Mouse (Mus musculus) CH12.LX (cell line): ENCODE results near the gene Cdk15.

Source experiments
- CTCF ChIP-seq, 2 experiments: IDR thresholded peaks in 1 of 2; conservative IDR thresholded peaks in 1 of 2; 2 replicates each; pipeline ENCODE4 v1.5.1; 2011 to 2012; ENCODE audit warnings: low read depth in 2 of 2, low read length in 2 of 2, improper control_type of control experiment in 1 of 2, inconsistent platforms in 1 of 2, mild to moderate bottlenecking in 1 of 2, moderate library complexity in 1 of 2
- EP300 ChIP-seq: IDR thresholded peaks from 2 replicates; pipeline ENCODE4 v1.6.1; 2011; ENCODE audit warnings: low read length, improper control_type of control experiment
- HCFC1 ChIP-seq: IDR thresholded peaks from 2 replicates; pipeline ENCODE4 v1.6.1; 2012; ENCODE audit warnings: low read depth, mild to moderate bottlenecking, inconsistent platforms, low read length, improper control_type of control experiment
- IRF4 ChIP-seq: IDR thresholded peaks from 2 replicates; pipeline ENCODE4 v1.6.1; 2014; ENCODE audit warnings: low read depth, mild to moderate bottlenecking, inconsistent platforms, low read length, improper control_type of control experiment
- KAT2A ChIP-seq: IDR thresholded peaks from 2 replicates; pipeline ENCODE4 v1.6.1; 2012; ENCODE audit warnings: low read length, improper control_type of control experiment, inconsistent platforms; ENCODE audit not compliant: insufficient replicate concordance
- MAFK ChIP-seq: IDR thresholded peaks from 2 replicates; pipeline ENCODE4 v1.6.1; 2011; ENCODE audit warnings: low read length, improper control_type of control experiment; ENCODE audit not compliant: insufficient replicate concordance
- NELFE ChIP-seq: IDR thresholded peaks from 2 replicates; pipeline ENCODE4 v1.6.1; 2011; ENCODE audit warnings: low read depth, low read length, improper control_type of control experiment
- POLR2A ChIP-seq: IDR thresholded peaks from 2 replicates; pipeline ENCODE4 v1.6.1; 2011; ENCODE audit warnings: low read depth, mild to moderate bottlenecking, improper control_type of control experiment, low read length
- POLR2AphosphoS2 ChIP-seq: IDR thresholded peaks from 2 replicates; pipeline ENCODE4 v1.6.1; 2011; ENCODE audit warnings: low read depth, low read length, improper control_type of control experiment
- RCOR1 ChIP-seq: conservative IDR thresholded peaks from 2 replicates; pipeline ENCODE4 v1.6.1; 2012; ENCODE audit warnings: low read depth, mild to moderate bottlenecking, inconsistent platforms, low read length, improper control_type of control experiment
- SMC3 ChIP-seq: IDR thresholded peaks from 2 replicates; pipeline ENCODE4 v1.6.1; 2011; ENCODE audit warnings: low read depth, low read length, improper control_type of control experiment
- TCF12 ChIP-seq: IDR thresholded peaks from 2 replicates; pipeline ENCODE4 v1.6.1; 2014; ENCODE audit warnings: low read depth, mild to moderate bottlenecking, inconsistent platforms, low read length, improper control_type of control experiment
- USF1 ChIP-seq: IDR thresholded peaks from 2 replicates; pipeline ENCODE4 v1.6.1; 2014; ENCODE audit warnings: low read depth, mild to moderate bottlenecking, inconsistent platforms, low read length, improper control_type of control experiment
- ZKSCAN1 ChIP-seq: IDR thresholded peaks from 2 replicates; pipeline ENCODE4 v1.6.1; 2012; ENCODE audit warnings: low read depth, inconsistent platforms, low read length, improper control_type of control experiment, borderline replicate concordance

DNA sequence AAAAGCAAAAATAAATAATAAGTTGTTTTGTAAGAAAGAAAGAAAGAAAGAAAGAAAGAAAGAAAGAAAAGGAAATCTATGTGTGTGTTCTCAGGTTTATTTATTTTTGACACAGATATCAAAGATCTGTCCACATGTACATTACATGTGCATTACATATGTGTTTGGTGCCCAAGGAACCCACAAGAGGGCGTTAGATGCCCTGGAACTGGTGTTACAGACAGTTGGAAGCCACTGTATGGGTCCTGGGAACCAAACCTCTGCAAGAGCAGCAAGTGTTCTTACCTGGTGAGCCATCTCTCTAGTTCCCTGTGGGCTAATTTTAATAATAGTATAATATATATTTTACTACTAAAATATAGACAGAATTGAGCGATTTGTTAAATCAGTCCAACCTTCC, 12.9 kb upstream of the Cdk15 start:
- TF ChIP-seq CTCF (conservative IDR thresholded peaks at IDR 0.05 in 1 of 2, IDR thresholded peaks at IDR 0.05 in 1 of 2; ENCODE audit: low read depth in 2 of 2, low read length in 2 of 2) (peak in 1 of 2 experiments; percentile 15; a peak in 1 of 4 replicates), TCF12 (no peak), HCFC1 (no peak), POLR2A (no peak), MAFK (no peak), EP300 (no peak), KAT2A (no peak), USF1 (no peak), RCOR1 (no peak), POLR2AphosphoS2 (no peak), NELFE (no peak), IRF4 (no peak), ZKSCAN1 (no peak), SMC3 (no peak)
